Mouse (Mus musculus) ES-CJ7 (cell line): ENCODE results near the gene Mrps18c.

ENCODE experiments used
- DNase-seq: peaks from one replicate; pipeline ENCODE4 v3.0.0; 2011; ENCODE audit warnings: low read depth, low spot score

The Mrps18c gene

DNA sequence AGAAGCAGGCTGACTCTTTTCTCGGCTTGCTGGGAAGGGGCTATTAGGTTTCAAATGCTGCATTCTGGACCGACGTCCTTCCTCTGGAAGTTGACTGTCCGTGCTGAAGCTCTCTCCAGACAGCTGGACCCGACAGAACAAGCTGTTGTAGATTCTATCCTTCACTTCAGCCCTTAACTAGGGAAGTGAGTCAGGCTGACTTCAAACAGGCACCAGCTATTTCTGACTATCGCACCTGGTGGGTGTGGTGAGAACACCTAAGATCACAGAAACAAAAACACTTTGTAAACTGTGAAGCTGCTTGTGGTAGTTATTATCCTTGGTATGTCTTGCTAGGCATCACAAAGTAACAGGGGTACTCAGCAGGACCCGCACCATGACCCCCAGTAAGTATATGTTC lies 28.1 kb downstream of the Mrps18c start:
- no peak for DNase-seq

GRCm38 (mm10) chr5:100828701-100829100 lies 30.3 kb downstream of the Mrps18c start:
- DNase-seq, result no peak

DNA sequence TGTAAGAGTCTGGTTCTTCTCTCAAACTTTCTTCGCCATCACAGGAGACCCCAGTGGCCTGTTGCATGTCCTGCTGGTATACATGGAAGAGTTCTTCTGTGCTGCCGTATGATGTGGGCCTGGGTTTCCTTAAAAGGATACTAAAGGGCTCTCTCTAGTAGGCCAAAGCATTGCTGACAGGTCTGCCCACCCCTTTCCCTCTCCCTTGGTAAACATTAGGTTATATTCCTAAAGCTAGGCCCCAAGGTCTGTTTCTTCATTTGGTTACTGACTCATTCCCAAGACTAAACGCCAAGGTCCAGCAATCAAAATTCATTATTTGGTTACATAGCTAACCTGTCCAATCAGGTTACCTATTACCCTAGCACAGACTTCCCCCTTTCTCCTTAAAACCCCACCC lies 34.3 kb downstream of the Mrps18c start:
- DNase-seq, result no peak

DNA sequence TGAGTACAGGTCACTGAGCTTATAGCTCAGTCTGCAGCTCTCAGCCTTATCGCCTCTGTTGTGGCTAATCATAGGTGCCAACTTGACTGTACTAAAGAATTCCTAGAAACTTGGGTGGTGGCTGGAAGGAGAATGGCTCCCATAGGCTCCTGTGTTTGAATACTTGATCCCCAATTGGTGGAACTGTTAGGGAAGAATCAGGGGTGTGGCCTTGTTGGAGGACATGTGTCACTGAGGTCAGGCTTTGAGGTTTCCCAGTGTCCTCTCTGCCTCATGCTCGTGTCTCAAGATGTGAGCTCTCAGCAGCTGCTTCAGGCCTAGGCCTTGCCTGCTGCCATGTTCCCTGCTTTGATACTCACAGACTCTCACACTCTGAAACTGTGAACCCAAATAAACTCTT lies 35.4 kb downstream of the Mrps18c start:
- peak; percentile 44 for DNase-seq

GRCm38 (mm10) chr5:100835862-100836538 lies 37.6 kb downstream of the Mrps18c start:
- peak; percentile 84 for DNase-seq

GRCm38 (mm10) chr5:100837907-100838306 lies 39.5 kb downstream of the Mrps18c start:
- no peak for DNase-seq

GRCm38 (mm10) chr5:100844485-100844884 lies 46.1 kb downstream of the Mrps18c start:
- no peak for DNase-seq

DNA sequence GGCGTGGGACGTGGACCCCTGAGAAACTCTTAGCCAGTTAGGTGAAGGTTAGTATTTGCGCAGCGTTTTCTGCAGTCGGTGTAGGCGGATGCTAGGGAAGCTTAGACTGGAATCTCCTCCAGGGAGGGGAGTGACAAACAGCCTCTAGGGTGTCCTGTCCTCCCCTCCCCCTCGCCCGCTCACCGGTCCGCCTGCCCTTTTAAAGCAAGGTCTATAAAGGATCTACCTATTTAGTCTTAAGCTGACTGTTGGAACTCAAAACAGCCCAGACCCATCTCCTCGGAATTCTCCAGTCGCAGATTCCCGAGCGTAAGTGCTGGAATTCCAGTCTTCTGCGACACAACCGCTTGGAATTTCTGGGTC lies 47.0 kb downstream of the Mrps18c start, which contains the start of gene Gpat3:
TSS of gene Gpat3 (plus strand) at position 229 of the 363 bp plus-strand sequence.
- DNase-seq, result peak; percentile 45

GRCm38 (mm10) chr5:100845848-100846598 lies 47.6 kb downstream of the Mrps18c start:
- DNase-seq, result peak; percentile 59

DNA sequence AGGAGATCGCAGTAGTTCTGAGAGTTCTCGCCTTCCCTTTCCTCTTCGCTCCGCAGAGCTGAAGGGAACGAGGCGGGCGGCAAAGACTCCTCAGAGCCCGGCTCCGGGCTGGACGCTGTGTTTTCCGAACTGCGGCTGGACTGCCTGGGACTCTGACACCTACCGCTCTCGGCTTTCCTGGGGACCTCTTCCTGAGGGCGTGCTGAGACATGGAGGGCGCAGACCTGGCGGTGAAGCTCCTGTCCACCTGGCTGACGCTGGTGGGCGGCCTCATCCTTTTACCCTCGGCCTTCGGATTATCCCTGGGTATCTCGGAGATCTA lies 48.1 kb downstream of the Mrps18c start:
- no peak for DNase-seq

DNA sequence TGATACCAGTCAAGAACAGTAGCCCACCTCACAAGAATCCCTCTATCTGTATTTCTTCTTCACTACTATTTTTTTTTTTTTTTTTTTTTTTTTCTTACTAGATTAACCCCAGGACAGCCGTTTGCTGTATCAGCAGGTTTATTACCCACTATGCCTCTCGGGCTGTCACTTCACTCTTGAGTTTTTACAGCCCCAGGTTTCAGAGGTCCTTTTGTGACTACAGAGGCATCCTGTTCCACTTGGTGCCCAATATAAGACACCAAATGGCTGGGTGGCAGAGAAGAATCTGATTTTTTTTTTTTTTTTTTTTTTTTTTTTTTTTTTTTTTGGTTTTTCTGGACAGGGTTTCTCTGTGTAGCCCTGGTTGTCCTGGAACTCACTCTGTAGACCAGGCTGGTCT lies 48.7 kb downstream of the Mrps18c start:
- no peak for DNase-seq

GRCm38 (mm10) chr5:100853963-100854362 lies 55.5 kb downstream of the Mrps18c start:
- DNase-seq, result no peak
